Mouse (Mus musculus) cerebellum, adult 9-11 months (tissue): ENCODE measurements around the gene Zfp422.

Experiments
- DNase-seq: peaks from one replicate; pipeline ENCODE4 v3.0.0; 2022

Zfp422 gene

GRCm38 (mm10) chr6:116628539-116629171, at the start of gene Zfp422:
TSS of gene Zfp422 (minus strand) at chr6:116628999.
- peak; percentile 69 for DNase-seq

GRCm38 (mm10) chr6:116677321-116677720, 48.5 kb upstream of the Zfp422 start:
- DNase-seq = no peak

DNA sequence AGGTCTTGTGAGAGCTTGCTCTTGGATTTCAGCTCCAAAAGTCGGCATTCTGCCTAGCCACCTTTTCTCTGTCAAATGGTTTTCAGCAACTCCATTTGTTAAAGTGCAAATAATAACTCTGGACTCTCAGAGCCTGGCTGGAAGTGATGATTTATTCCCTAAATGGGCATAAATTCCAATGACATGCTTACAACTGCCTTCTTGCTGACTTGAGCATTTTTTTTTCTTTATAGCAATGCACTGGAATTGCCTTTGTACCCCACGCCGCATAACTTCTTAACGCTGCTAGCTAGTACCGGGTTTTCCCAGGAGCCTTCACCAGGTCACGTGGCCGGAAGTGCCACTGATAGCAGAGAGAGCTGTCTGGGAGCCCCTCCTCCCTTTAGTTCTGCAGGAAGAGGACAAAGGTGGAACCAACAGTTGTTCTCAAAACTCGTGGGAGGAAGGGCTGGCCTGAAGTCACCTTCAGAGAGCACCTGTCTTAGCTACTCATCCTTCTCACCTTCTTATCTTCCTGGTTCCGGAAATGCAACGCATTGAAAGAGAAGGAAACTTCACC, 47.6 kb upstream of the Zfp422 start:
- no peak for DNase-seq

DNA sequence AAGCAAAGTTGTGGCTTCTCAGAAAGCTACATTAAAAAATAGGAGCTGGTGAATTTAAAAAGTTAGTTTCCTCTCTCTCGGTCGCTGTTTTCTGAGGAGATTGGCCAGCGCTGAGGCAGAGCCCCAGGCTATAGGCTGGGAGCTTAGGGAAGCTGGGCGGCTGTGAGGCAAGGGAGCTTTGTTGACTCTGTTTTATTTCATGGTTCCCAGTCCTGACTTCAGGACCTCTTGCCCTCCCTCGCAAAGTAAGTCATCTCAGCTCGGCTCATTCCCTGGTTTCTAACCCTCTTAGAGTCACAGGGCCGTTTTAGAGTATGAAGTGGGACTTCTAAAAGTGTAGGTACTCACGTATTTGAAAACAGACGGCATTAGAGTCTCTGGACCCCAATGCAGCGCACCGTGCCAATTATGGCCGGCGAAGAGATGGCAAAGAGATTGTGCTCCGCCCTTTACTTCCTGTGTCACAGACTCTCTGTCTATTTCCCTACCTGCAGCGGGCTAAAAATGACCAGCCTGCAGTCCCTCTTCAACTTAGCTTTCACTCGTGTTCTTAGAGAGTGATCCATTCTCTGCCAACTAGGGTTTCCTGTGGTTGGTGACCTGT, 45.6 kb upstream of the Zfp422 start:
- no peak for DNase-seq

- DNase-seq = peak; percentile 52
Observed at GRCm38 (mm10) chr6:116673471-116674282, 44.9 kb upstream of the Zfp422 start, which contains the start of gene Rassf4. TSS of gene Rassf4 (minus strand) at chr6:116673952.

GRCm38 (mm10) chr6:116672349-116672748, 43.5 kb upstream of the Zfp422 start:
- no peak for DNase-seq

DNA sequence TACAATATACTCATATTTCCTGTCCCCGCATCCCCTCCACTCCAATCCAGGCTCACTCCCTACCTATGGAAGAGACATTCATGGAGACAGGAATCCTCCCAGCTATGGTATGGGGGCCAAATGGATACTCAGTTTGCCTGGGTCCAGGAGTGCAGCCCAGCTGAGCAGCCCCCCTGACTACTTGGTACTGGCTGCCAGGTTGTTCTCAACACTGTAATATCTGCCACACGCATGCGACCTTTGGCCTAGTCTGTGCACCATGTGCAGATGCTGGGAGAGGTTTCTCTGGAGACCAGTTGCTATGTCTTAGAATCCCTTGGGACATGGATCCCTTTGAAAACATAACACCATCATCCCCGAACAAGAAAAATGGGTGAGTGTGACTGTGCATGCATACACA, 43.0 kb upstream of the Zfp422 start:
- DNase-seq = no peak

GRCm38 (mm10) chr6:116671031-116671430, 42.2 kb upstream of the Zfp422 start:
- DNase-seq = no peak

- no peak for DNase-seq
Observed at GRCm38 (mm10) chr6:116670144-116670543, 41.3 kb upstream of the Zfp422 start.

DNA sequence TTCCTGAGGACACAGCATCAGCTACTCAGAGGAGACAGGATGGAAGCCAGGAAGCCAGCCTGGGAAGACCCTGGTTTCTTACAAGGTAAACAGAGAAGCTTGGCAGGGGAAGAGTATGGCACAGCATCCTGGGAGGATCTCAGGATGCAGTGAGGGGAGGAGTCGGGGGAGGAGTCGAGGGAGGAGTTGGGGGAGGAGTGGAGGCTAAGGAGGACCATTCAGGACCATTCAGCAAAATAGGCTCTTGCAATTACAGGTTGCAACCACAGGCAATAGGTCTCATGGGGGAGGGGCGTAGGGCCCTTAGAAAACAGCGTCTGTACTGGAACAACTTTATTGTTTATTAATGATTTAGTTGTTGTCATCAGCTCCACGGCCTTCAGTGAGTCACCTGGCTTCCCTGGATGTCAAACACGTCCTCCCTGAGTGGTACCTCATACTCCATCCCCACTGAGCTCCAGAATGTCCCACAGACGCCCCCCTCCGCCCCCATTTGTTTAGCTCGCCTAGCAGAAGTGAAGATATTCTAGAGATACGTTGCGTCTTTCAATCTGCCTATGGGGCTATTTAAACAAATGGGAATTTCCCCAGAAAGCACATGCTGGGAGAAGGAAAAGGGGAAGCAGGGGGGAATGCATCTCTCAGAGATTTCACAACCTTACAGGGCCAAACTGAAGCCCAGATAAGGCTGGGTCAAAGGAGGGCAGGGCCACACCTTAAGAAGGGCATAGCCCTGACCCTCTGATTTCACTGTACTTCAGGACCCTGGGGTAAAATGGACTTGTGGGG, 40.1 kb upstream of the Zfp422 start:
- no peak for DNase-seq

DNA sequence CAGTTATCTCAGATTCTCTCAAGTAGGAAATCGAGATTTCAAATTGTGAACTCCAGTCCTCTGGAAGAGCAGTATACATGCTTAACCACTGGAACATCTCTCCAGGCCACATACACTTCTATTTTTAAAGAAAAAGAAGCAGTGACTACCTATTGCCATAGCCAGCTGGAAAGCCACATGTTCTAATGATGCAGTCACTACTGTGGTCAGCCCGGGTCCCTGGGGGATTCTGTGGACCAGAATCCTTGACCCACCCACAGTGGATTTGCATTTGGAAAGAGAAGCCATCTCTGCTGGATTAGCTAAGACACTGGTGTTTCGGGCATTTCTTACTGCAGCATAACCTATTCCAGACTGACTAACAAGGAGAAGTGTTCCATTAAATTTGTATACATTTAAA, 38.6 kb upstream of the Zfp422 start:
- DNase-seq = no peak

- DNase-seq = no peak
Observed at GRCm38 (mm10) chr6:116666892-116667291, 38.1 kb upstream of the Zfp422 start.

- DNase-seq = no peak
Observed at GRCm38 (mm10) chr6:116666085-116666750, 37.4 kb upstream of the Zfp422 start.

GRCm38 (mm10) chr6:116664830-116665229, 36.0 kb upstream of the Zfp422 start:
- DNase-seq = no peak

- DNase-seq = no peak
Observed at GRCm38 (mm10) chr6:116664031-116664430, 35.2 kb upstream of the Zfp422 start.

DNA sequence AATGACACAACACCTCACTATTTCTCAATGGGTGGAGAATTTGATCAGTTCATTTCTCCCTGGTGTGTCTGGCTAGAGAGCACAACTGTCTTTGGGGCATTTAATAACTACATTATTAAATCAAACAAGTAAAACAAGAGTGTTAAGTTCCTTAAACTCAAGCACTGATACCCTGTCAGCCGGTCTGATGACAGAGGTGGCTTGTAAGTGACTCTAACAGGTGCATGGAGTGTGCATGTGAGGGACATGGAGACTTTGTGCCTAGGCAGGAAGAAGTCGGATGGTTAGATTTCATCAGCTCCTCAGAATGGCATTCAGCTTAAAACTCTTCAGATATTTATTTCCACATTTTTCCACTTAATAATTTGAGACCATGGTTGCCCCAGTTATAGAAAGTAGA, 34.6 kb upstream of the Zfp422 start:
- DNase-seq = no peak

- no peak for DNase-seq
Observed at GRCm38 (mm10) chr6:116653684-116654454, 25.1 kb upstream of the Zfp422 start.

DNA sequence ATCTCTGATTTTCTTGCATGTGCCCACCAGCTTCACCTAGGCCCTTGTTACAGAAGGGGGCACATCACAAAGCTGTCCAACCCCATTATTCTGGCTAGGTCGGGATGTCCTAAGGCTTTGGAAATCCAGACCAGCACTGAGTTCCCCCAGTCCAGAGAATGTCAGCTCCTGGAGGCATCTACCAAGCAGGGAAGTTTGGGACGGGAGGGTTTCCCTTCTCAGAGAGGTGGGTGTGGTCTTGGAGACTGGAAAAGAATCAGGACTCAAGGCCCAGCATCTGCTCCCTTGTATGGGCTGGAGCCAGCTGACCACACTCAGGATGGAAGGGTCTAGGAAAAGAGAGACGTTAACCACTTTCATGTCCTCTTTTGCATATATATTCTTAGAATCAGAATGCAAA, 24.4 kb upstream of the Zfp422 start:
- DNase-seq = no peak

DNA sequence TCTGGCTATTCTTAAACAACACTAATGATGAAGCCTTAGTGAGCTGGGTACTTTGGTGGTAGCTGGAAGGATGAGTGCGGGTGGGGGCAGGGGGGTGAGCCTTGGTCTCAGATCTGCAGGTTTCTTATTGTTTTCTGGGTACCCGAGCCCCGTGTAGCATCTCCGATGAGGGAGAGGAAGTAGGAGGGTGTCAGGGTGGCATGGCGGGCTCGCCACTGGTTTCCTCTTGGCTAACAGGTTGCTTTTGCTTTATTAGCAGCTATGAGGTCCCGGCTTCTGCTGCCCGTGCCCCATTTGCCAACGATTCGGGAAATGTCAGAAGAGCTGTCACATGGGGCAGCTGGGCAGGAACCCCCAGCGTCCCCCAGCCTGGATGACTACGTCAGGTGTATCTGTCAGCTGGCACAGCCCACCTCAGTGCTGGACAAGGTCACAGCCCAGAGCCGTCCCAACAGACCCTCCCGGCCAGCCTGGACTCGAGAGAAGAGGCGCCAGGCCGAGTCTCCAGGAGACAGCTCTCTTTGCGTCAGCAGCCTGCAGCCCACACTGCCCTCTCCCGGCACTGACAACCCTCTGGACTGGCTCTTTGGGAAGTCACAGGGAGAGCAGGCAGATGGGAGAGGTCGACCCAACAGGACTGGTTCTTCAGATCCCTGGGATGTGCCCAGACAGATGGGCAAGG, 22.8 kb upstream of the Zfp422 start:
- peak; percentile 23 for DNase-seq

- no peak for DNase-seq
Observed at GRCm38 (mm10) chr6:116650406-116650805, 21.6 kb upstream of the Zfp422 start, which contains the start of gene Depp1. TSS of gene Depp1 (plus strand) at chr6:116650609.

DNA sequence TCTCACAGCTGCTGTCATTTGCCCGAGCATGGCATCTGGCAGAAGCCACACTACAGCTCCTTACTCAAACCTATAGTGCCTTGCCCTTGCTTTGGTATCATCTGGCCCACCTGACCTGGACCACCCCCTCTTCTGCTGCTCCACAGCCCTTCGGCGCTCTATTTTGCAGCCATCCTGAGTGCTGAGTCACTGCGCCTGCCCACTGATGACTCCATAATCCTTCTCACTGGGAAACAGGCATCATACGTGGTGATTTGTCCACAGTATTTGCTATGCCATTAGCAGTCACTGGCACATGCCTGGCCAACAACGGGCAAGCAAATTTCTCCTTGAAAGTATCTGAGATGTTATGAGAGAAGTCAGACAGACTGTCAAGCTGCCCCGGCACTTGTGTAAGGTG, 21.0 kb upstream of the Zfp422 start:
- DNase-seq = no peak
